Mouse (Mus musculus): ENCODE measurements around the gene H2afj. TPM values are rescaled to one million over a fixed set of nuclear protein-coding genes. Genes with fewer than 3 reads are reported as not detected.

The H2afj gene
- polyA plus RNA-seq (2012; rRNA removed): 93.3 and 95.8 TPM in 2 replicates

GRCm38 (mm10) chr6:136808014-136808417 is at the start of gene H2afj:
H2afj (plus strand) TSS chr6:136808244.

GRCm38 (mm10) chr6:136781377-136781986 is 26.6 kb upstream of the H2afj start, which contains the start of gene Gucy2c:
Gucy2c (minus strand) TSS chr6:136781765.

DNA sequence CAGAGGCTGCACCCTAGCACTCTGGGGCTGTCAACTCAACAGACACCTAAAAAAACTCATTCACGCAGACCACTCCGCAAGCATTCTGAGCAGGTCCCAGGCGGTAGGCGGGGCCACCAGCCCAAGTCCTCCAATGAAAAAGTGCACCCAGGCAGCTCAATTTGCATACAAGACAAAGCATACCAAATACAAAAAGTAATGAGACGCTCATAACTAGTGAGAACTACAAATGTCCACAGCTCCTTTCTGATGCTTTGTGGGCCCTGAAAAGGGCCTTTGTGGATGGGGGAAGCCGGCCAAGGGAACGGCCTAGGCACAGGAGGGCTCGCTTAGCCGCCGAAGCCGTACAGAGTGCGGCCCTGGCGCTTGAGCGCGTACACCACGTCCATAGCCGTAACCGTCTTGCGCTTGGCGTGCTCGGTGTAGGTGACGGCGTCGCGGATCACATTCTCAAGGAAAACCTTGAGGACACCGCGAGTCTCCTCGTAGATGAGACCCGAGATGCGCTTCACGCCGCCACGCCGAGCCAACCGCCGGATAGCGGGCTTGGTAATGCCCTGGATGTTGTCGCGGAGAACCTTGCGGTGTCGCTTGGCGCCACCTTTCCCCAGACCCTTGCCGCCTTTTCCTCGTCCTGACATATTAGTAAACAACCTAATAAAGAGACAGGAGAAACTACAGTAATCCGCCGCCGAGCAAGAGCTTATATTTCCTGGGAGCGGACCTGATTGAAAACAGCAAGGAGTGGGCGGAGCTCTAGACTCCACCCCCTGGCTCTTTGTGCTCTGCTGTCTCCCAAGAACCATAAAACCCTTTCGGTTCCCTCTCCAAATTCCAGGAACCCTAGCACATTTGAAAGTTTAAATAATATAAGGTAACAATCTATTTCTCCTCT is 4.1 kb upstream of the H2afj start, which contains the start of gene Hist4h4:
Gene Hist4h4 (minus strand): TSS at position 677 of the 895 bp plus-strand sequence.

DNA sequence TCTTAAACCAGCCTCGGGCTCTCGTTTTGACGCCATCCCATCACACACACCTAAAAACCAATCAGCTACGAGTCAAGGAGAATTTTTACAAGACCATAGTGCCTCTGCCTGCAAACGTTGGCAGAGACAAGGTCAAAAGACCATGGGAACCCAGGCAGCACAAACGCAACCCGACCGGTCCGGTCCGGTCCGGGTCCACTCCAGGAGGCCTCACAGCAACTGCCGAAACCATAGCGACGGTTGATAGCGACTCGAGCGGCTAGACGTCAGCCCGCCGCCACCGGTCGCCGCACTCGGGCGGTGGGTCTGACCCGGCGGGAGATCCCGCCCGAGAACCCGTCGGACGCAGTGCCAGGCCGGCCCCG is 19.5 kb downstream of the H2afj start, which contains the start of gene BC049715:
Gene BC049715 (plus strand): TSS at position 111 of the 365 bp plus-strand sequence.

DNA sequence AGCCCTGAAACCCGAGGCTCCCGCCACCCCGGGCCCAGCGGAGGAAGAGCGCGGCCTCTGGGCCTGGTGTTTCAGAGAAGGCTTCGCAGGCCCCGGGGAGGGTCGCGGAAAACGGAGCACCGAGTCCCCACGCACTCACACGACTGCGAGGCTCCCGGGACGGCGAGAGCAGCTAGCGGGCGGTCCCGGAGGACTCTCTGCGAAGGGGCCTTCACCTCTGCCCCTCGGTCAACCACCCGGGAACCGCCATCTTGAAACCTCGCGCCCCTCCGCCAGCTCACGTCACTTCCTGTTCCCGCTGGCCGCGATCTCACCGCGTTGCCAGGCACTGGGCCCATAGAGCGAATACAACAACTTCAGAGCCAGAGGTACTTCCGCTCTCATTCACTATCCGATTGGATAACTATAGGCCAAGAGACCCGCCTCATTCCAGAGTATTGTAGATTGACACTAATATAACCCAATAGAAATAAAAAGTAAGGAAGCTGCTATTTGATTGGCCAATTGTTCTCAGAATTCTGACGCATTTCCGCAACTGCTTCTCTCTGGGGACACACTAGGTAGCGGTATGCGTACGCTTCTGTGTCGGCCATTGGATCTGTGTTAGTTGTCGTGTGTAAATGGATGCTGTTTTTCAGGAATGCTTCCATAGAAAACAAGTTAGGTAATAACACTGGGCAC is 20.0 kb downstream of the H2afj start, which contains the start of gene Wbp11:
Gene Wbp11 (minus strand): TSS at position 353 of the 681 bp plus-strand sequence.

DNA sequence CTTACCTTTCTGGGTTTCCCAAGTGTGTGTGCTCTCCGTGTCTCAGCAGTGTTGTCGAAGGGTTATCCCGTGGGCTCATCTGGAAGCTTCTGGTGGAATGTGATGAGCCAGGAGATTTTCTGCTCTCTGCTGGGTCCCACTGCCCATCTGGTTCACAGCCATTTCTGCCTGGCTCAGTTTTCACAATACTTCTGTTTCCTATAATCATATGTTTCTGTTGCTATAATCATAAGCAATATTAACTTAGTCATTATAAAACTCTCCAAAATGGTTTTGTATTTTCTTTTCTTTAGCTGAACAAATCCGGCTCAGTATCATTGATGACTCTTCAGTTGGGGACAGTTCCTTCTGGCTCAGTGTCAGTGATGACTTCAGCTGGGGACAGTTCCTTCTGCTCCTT is 27.3 kb downstream of the H2afj start, which contains the start of gene Smco3:
Gene Smco3 (minus strand): TSS at position 101 of the 400 bp plus-strand sequence.

DNA sequence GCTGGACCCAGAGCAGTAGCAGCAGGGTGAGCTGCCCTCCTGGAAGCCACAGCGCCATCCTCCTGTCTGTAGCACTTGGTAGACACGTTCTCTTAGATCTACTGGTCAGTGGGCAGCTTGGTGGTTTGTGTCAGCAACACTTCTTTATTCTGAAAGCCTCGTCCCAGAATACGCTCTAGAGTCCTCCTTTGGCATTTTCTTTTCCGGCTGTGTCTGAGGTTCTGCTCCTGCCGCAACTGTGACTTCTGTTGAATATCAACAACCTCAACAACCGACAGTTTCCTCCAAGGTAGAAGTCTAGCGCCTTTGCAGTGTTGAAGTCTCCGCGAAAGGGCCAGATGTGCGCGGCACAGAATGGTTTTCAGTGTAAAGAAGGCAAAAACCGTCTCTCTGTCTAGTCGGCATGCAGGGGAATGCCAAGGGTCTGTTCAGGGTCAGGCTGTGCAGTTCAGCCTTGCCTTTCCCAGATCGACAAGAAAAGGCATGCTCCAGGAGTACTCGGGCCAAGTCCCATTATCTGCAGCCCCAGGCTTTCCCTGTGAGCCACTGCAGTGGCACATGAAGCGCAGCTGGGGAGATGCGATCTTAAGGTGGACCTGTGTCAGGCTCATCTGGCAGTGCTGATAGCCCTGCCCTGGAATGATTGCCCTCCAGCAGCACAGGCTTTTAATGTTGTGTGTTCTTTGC is 49.3 kb downstream of the H2afj start, which contains the start of gene Art4:
Gene Art4 (minus strand): TSS at position 548 of the 687 bp plus-strand sequence.

Other genes with a start within 250 kb of the H2afj start
- gene Plbd1, start 146.3 kb upstream of the H2afj start, polyA plus RNA-seq (2012; rRNA removed): 0.72 and 1.4 TPM in 2 replicates
- 0.26 and 0.31 TPM in 2 replicates for gene Gucy2c, start 26.5 kb upstream of the H2afj start, polyA plus RNA-seq (2012; rRNA removed)
- 1.1 TPM in 2 replicates for gene Hist4h4, start 3.8 kb upstream of the H2afj start, polyA plus RNA-seq (2012; rRNA removed)
- 0.22 and 0.45 TPM in 2 replicates for gene BC049715, start 19.4 kb downstream of the H2afj start, polyA plus RNA-seq (2012; rRNA removed)
- gene Wbp11, start 20.0 kb downstream of the H2afj start, polyA plus RNA-seq (2012; rRNA removed): 73.0 and 88.0 TPM in 2 replicates
- 0.75 and 0.81 TPM in 2 replicates for gene Smco3, start 27.2 kb downstream of the H2afj start, polyA plus RNA-seq (2012; rRNA removed)
- gene Art4, start 49.5 kb downstream of the H2afj start, polyA plus RNA-seq (2012; rRNA removed): 0.22 and 0.49 TPM in 2 replicates
- gene Mgp, start 67.6 kb downstream of the H2afj start, polyA plus RNA-seq (2012; rRNA removed): 29.7 and 116 TPM in 2 replicates
- gene Erp27, start 113.9 kb downstream of the H2afj start, polyA plus RNA-seq (2012; rRNA removed): 0.16 and 0.20 TPM in 2 replicates
- 0.19 and 0.23 TPM in 2 replicates for gene Pde6h, start 115.6 kb downstream of the H2afj start, polyA plus RNA-seq (2012; rRNA removed)
- gene Arhgdib, start 133.7 kb downstream of the H2afj start, polyA plus RNA-seq (2012; rRNA removed): 19.7 and 28.4 TPM in 2 replicates